Mouse (Mus musculus): ENCODE measurements at regions not wholly inside any gene's neighbourhood (a gene's known extent, or its start where the extent isn't known, plus 50 kb on each side); places are given as distances from the start of the nearest gene placed in this dataset.

GRCm38 (mm10) chr1:120667776-120668175 is 65.6 kb downstream of the En1 start:
- DNase-seq (ENCODE audit: low read depth, low spot score) = peak; percentile 41

DNA sequence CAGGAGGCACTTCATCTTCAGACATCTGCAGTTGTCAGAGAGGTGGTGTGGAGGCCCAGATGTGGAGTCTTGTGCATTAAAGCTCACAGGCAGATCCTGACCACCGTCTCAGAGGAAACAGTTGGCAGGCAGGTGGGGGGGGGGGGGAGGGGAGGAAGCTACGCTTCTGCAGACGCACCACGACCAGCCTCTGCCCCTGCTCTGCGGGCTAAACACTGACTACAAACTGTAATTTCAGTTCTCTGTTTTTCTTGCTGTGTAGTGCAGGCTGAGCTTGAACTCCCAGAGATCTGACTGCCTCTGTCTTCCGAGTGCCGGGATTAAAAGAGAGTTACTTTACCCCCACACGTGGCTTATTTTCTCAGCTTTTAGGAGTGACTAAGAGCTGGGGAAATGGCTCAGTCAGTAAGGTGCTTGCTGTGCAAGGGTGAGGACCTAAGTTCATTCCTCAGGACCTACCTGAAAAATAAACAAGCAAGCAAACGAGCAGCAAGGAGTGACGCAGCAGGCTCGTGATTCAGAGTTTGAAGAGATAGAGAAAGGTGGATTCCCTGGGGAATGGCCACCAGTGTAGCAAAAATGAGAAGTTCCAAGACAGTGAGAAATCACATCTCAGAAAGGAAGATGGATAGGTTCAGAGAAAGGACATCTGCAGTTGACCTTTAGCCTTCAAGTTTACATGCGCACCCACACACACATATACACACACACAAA is 81.5 kb downstream of the En1 start:
- no peak for DNase-seq (ENCODE audit: low read depth, low spot score)

DNA sequence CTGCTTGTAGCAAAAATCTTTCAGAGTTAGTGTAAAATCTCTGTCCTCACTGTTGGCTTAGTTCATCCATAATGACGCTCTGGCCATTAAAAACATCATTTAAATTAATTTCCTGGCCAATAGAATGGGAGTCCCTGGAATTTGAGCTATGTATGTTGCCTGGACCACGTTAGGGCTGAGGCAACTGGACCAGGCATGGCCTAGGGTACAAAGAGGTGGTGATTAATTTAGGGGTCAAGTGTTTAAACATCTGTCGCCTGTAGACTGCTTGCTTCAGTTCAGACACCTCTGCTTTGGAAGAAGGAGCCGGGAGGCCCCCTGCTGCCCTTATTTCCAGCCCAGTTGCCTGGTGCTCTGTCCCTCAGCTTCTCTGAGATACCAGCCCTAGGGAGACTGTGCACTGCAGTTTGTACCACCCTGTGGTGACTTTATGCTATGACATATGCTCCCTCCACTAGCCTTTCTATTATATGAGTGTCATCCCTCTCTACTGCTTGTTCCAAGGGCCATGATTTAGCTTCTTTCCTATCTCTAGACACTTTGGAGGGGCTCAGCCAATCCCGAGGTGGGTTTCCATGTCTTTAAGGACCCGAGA is 83.5 kb downstream of the En1 start:
- peak; percentile 18 for DNase-seq (ENCODE audit: low read depth, low spot score)

DNA sequence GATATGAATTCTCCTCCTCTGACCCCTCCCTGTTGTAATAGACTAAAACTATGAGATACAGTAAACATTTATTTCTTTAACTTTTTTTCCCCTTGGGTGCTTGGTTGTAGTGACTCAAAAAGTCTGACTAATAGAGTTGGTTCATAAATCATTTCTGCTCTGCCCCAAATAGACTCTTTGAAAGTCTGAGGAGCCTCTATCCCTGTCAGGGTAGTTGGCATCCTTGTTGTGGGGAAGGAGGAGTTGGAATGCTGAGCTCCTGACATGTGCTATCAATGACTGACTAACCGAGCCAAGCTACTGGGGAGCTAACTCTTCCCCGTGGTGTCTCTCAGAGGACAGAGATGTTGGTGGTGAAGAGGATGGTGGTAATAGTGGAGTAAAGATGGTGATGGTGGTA is 89.4 kb downstream of the En1 start:
- no peak for DNase-seq (ENCODE audit: low read depth, low spot score)

DNA sequence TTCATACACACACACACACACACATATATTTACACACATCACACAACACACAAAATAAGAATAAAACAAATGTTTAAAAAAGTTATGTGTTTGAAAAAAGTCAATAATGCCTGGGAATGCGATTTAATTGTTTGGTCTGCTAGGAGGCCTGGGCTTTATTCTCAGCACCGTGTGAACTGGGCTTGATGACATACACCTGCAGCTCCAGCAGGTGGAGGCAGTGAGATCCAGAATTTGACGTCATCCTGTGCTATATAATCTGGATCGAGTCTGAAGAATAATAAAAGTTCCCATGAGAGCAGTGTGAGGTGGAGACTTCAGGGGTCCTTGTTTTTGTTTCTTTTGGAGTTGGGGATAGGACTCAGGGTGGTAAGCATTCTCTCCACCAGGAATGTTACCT is 96.0 kb downstream of the En1 start:
- peak; percentile 66 for DNase-seq (ENCODE audit: low read depth, low spot score)

DNA sequence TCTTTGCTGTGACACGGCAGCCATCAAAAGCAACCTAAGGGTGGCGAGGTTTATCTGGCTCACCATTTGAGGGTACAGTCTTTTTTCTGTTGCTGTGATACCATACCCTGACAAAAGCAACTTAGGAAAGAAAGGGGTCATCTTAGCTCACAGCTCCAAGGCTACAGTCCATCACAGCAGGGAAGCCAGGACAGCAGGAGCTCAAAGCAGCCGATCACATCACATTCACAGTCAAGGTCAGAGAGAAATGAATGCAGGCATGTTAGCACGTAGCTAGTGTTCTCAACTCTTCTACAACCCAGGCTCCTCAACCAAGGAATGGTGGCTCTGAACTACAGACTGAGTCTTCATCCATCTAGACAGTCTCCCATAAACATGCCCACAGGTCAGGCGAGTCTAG is 102.0 kb downstream of the En1 start:
- DNase-seq (ENCODE audit: low read depth, low spot score) = peak; percentile 57

- DNase-seq (ENCODE audit: low read depth, low spot score) = peak; percentile 12
These were observed 103.8 kb downstream of the En1 start for GRCm38 (mm10) chr1:120706011-120706410.

DNA sequence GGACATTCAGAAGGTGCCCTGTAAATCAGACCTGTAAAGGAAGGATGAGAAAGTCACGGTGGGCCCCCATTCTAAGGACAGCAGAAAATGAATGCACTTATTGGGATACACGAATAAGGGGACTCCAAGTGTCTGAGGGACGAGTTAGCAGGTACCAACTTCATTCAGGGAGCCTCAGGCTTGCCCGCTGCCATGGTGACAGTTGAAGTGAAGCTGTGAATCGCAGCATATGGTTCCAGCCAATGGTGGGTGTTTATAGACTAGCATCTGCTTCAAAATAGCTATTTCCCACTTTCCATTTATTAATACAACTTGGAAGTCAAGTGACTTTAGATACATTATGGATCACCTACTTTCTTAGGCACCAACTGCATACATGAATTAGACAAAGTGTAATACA is 106.3 kb downstream of the En1 start:
- no peak for DNase-seq (ENCODE audit: low read depth, low spot score)

DNA sequence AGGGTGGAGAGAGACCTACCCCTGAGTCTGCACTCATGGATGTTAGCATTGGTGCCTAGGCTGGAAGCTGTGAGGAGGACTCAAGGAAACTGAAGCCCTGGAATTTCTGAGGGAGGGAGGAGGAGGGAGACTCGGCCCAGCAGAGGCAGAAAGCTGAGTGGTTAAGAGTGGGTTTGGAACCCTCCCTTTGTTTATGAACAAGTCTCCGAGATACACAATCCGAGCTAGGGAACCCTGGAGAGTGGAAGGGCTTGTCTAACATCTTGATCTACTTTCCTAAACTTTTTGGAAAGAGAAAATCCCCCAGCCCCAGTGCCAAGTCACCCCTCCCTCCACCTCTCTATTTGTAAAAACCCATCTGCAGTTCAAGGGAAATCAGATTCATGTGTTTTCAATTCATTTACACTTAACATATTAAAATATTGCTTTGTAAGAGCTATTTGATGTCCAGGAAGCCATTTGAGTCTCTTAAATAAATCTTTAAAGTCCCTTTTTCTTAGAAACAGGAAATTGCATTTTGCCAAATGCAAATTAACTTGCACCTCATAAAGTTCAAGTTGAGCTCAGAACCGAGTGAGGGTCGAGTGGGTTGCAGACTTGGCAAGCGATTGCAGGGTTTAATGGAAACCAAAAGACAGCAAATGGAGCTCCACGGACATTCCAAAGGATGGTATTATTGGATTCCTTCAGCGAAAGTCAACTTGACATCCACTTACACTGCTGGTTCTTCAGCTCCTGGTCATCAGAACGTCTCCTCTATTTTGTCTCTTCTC is 113.1 kb downstream of the En1 start:
- DNase-seq (ENCODE audit: low read depth, low spot score) = no peak

DNA sequence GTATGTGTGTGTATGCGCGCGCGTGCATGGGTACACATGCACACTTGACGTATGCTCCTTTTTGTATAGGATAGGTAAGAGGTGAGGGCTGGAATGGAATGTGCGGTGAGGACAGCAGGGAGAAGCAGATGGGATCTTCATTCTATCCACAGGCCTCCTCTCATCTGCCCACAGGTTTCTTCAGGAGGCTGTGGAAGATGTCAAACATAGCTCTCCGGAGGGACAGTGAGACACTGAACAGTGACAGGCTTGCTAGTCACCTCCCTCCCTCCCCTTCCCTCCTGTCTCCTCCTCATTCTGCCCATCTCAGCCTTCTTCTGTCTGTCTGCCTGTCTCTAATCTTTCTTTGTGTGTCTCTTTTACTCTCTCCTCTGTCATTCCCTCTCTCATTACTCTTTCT is 124.6 kb downstream of the En1 start:
- no peak for DNase-seq (ENCODE audit: low read depth, low spot score)

GRCm38 (mm10) chr1:120727427-120727826 is 125.2 kb downstream of the En1 start:
- DNase-seq (ENCODE audit: low read depth, low spot score) = no peak

- DNase-seq (ENCODE audit: low read depth, low spot score) = no peak
These were observed 129.8 kb downstream of the En1 start for GRCm38 (mm10) chr1:120732003-120732402.

GRCm38 (mm10) chr1:120733683-120734082 is 131.5 kb downstream of the En1 start:
- no peak for DNase-seq (ENCODE audit: low read depth, low spot score)

GRCm38 (mm10) chr1:120734846-120735245 is 132.6 kb downstream of the En1 start:
- no peak for DNase-seq (ENCODE audit: low read depth, low spot score)

- no peak for DNase-seq (ENCODE audit: low read depth, low spot score)
These were observed 137.3 kb downstream of the En1 start for GRCm38 (mm10) chr1:120739499-120739898.

- DNase-seq (ENCODE audit: low read depth, low spot score) = no peak
These were observed 139.0 kb downstream of the En1 start for GRCm38 (mm10) chr1:120741091-120741740.

DNA sequence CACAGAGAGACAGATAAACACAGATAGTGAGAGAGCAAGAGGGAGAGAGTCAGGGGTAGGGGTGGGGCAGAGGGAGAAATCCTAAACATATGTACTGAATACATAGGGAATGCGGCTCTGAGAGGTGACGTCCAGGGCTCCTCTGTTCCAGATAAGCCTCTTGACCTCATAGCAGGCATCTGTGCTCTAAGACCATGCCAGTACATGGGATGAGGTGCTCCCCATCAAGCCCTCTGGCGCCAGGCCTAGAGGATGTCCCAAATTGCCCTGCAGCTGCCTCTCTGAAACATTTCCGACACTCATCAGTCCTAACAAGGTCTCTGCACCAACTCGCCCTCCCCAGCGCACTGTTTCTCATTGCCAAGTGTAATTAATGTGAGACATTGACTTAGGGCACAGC is 146.7 kb downstream of the En1 start:
- DNase-seq (ENCODE audit: low read depth, low spot score) = no peak

GRCm38 (mm10) chr1:120753406-120753805 is 151.2 kb downstream of the En1 start:
- no peak for DNase-seq (ENCODE audit: low read depth, low spot score)

GRCm38 (mm10) chr1:120754337-120754736 is 152.1 kb downstream of the En1 start:
- no peak for DNase-seq (ENCODE audit: low read depth, low spot score)

DNA sequence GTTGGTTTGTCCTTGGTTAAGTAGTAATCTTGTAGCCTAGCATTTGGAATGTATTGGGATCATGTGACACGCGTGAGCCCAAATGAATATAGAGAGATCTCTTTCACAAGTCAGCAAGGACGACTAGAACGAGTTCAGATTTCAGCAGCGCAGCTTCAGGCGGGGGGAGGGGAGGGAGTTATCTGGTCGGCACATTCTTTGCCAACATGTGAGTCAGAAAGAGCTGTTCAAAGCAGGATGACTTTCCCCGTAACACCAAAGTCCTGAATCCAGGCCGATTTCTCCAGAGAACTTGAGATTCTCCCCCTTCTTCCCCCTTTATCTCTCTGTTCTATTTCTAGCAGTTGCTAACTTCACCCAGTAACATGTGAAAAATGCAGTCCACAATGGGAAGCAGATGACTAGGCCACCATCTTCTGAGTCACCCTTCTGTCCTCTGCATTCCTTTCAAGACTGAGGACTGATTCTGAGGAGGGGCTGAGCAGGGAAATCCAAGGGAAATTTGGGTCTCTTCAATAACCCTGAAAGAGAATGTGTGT is 155.1 kb downstream of the En1 start:
- DNase-seq (ENCODE audit: low read depth, low spot score) = peak; percentile 28

GRCm38 (mm10) chr1:120758172-120758571 is 156.0 kb downstream of the En1 start:
- peak; percentile 7 for DNase-seq (ENCODE audit: low read depth, low spot score)

- peak; percentile 10 for DNase-seq (ENCODE audit: low read depth, low spot score)
These were observed 156.5 kb downstream of the En1 start for GRCm38 (mm10) chr1:120758762-120759161.
